Mouse (Mus musculus): Measurements from ENCODE around the gene Htra3. TPM values are rescaled to one million over a fixed set of nuclear protein-coding genes. Genes with fewer than 3 reads are reported as not detected.

Htra3 gene
- 10 to 100 TPM; 28.4 to 34.8 TPM for total RNA-seq (2021)
- long read RNA-seq, experiment 1, transcript Htra3-201 (9 exons, 2,750 nt) = major isoform, 35 of 40 reads
- long read RNA-seq, experiment 1, partial matches to known transcripts = 1 of 40 reads
- long read RNA-seq, experiment 1, other reads (novel, unspliced or antisense) = 3 of 40 reads
- long read RNA-seq, experiment 2, transcript Htra3-201 (9 exons, 2,750 nt) = major isoform, 30 of 40 reads
- long read RNA-seq, experiment 2, partial matches to known transcripts = 1 of 40 reads
- long read RNA-seq, experiment 2, other reads (novel, unspliced or antisense) = 6 of 40 reads

- peak; percentile 57 for DNase-seq (ENCODE audit: low spot score)
Measured at GRCm38 (mm10) chr5:35679256-35680155, at the start of gene Htra3. Gene Htra3, minus strand, starts transcription at chr5:35679782.

- peak; percentile 31 for DNase-seq (ENCODE audit: low spot score)
Measured at GRCm38 (mm10) chr5:35728957-35729460, 49.4 kb upstream of the Htra3 start.

GRCm38 (mm10) chr5:35728344-35728956 is 48.9 kb upstream of the Htra3 start:
- no peak for DNase-seq (ENCODE audit: low spot score)

GRCm38 (mm10) chr5:35727447-35727846 is 47.9 kb upstream of the Htra3 start:
- no peak for DNase-seq (ENCODE audit: low spot score)

- DNase-seq (ENCODE audit: low spot score) = no peak
Measured at GRCm38 (mm10) chr5:35725840-35726239, 46.3 kb upstream of the Htra3 start.

GRCm38 (mm10) chr5:35723900-35724299 is 44.3 kb upstream of the Htra3 start:
- no peak for DNase-seq (ENCODE audit: low spot score)

GRCm38 (mm10) chr5:35722654-35723053 is 43.1 kb upstream of the Htra3 start:
- DNase-seq (ENCODE audit: low spot score) = no peak

GRCm38 (mm10) chr5:35721933-35722332 is 42.4 kb upstream of the Htra3 start:
- no peak for DNase-seq (ENCODE audit: low spot score)

GRCm38 (mm10) chr5:35719880-35720279 is 40.3 kb upstream of the Htra3 start:
- no peak for DNase-seq (ENCODE audit: low spot score)

GRCm38 (mm10) chr5:35719343-35719742 is 39.8 kb upstream of the Htra3 start:
- no peak for DNase-seq (ENCODE audit: low spot score)

GRCm38 (mm10) chr5:35718817-35719216 is 39.2 kb upstream of the Htra3 start:
- DNase-seq (ENCODE audit: low spot score) = no peak

GRCm38 (mm10) chr5:35717946-35718345 is 38.4 kb upstream of the Htra3 start:
- peak; percentile 46 for DNase-seq (ENCODE audit: low spot score)

- no peak for DNase-seq (ENCODE audit: low spot score)
Measured at GRCm38 (mm10) chr5:35717455-35717854, 37.9 kb upstream of the Htra3 start.

GRCm38 (mm10) chr5:35713649-35714354 is 34.2 kb upstream of the Htra3 start:
- DNase-seq (ENCODE audit: low spot score) = peak; percentile 82

- DNase-seq (ENCODE audit: low spot score) = no peak
Measured at GRCm38 (mm10) chr5:35712517-35712916, 32.9 kb upstream of the Htra3 start.

GRCm38 (mm10) chr5:35710931-35711330 is 31.3 kb upstream of the Htra3 start:
- DNase-seq (ENCODE audit: low spot score) = no peak

GRCm38 (mm10) chr5:35710481-35710880 is 30.9 kb upstream of the Htra3 start:
- DNase-seq (ENCODE audit: low spot score) = no peak

GRCm38 (mm10) chr5:35705411-35705810 is 25.8 kb upstream of the Htra3 start:
- DNase-seq (ENCODE audit: low spot score) = no peak

- no peak for DNase-seq (ENCODE audit: low spot score)
Measured at GRCm38 (mm10) chr5:35703814-35704213, 24.2 kb upstream of the Htra3 start.

- DNase-seq (ENCODE audit: low spot score) = no peak
Measured at GRCm38 (mm10) chr5:35703183-35703582, 23.6 kb upstream of the Htra3 start.

- no peak for DNase-seq (ENCODE audit: low spot score)
Measured at GRCm38 (mm10) chr5:35702582-35703140, 23.1 kb upstream of the Htra3 start.

Data from gastrocnemius, adult 18-20 months (tissue).